Comparison of ENCODE assay signal across 8 mouse cellular contexts in the genomic region with DNA sequence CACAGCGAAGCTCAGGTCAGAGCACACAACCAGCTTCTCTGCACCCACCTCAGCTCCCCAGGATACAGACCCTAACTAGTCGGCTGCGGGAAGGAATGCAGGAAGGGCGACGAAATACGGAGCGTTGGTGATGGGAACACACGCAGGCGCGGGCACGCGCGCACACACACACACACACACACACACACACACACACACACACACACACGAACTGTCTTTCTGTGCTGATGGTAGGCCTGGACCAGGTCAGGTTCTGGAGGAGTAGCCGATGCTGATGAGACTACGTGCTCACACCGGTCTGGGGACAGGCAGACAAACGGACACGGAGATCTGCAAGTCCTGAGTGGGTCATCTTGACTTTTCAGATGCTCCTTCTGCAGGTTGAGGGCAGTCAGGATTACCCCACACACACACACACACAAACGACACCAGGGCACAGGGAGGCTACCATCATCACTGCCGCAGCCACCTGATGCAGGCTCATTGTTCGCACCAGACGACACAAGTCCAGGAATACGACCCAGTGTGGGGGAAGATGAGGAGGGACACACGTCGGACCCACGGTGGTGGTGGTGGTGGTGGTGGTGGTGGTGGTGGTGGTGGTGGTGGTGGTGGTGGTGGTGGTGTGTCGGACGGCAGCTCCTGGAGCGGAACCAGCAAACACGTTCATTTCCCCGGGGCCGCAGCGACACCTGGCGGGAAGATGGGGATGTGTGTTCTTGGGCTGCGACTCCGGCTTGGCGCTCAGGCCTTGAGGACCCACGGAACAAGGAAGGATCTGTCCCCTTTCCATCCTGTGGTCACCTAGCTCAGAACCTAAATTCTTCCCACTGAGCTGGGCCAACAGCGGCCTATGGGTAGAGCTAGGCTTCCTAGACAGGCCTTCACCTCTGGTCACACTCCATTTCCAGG. TPM values are rescaled to one million over a fixed set of nuclear protein-coding genes. Genes with fewer than 3 reads are reported as not detected.
A peak's percentile ranks its signal among the peaks of the same experiment; 100 is the strongest.
DNase-seq lines count a peak whose midpoint lies in the region; ATAC-seq and TF ChIP-seq lines count a peak whose summit lies in the region.
"Not testable (repeated sequence)": the region's sequence is repeated elsewhere in the genome, so short reads cannot be mapped to it uniquely, and the experiment has no call there.

A gene (minus strand): TSS at position 160 of the 912 bp plus-strand sequence.

- not testable (repeated sequence) for H3K9me3 ChIP-seq in CH12.LX (replicated peaks; ENCODE audit: low read length); forebrain, embryonic 15.5 days; liver, embryonic 15.5 days (replicated peaks); neural tube, embryonic 13.5 days

- intact Hi-C loops in heart, postnatal 10 days (cut with DNase I) = not testable (repeated sequence)

- TF ChIP-seq RAD21 in CH12.LX (IDR thresholded peaks at IDR 0.05; ENCODE audit: low read depth, low read length) = peak; percentile 50

- not testable (repeated sequence) for TF ChIP-seq POLR2A in CH12.LX (IDR thresholded peaks at IDR 0.05; ENCODE audit: low read depth, low read length); testis, adult 2 months (IDR thresholded peaks at IDR 0.05; ENCODE audit: control insufficient read depth, low read depth, low read length)

- not testable (repeated sequence) for H3K27ac ChIP-seq in CH12.LX (ENCODE audit: insufficient read depth, low read depth); forebrain, embryonic 15.5 days (replicated peaks); liver, embryonic 15.5 days (replicated peaks); neural tube, embryonic 13.5 days (replicated peaks); testis, adult 2 months (ENCODE audit: control insufficient read depth, insufficient read depth, low read depth, low read length)

- H3K4me1 ChIP-seq in CH12.LX (ENCODE audit: control insufficient read depth in 1 of 2, insufficient read depth in 2 of 2); forebrain, embryonic 15.5 days; liver, embryonic 15.5 days (replicated peaks); neural tube, embryonic 13.5 days (replicated peaks); testis, adult 2 months (ENCODE audit: control insufficient read depth, insufficient read depth, low read length): not testable (repeated sequence)

- not testable (repeated sequence) for H3K4me3 ChIP-seq in CH12.LX (replicated peaks in 1 of 3; ENCODE audit: low read depth in 2 of 3, low read length in 2 of 3, poor library complexity in 1 of 3); liver, embryonic 15.5 days (replicated peaks); testis, adult 2 months (ENCODE audit: control insufficient read depth, low read depth, low read length)
- peak within 1 kb of the TSS; percentile 23 for H3K4me3 ChIP-seq in forebrain, embryonic 15.5 days
- H3K4me3 ChIP-seq in neural tube, embryonic 13.5 days = peak within 1 kb of the TSS; percentile 27; the same call in 1 of the 2 replicates

- not testable (repeated sequence) for H3K9ac ChIP-seq in CH12.LX (ENCODE audit: insufficient read depth, low read depth); forebrain, embryonic 15.5 days (replicated peaks); liver, embryonic 15.5 days; neural tube, embryonic 13.5 days

- H3K36me3 ChIP-seq in CH12.LX (replicated peaks in 1 of 2; ENCODE audit: control insufficient read depth in 1 of 2, insufficient read depth in 1 of 2, low read length in 1 of 2); forebrain, embryonic 15.5 days; liver, embryonic 15.5 days (replicated peaks); neural tube, embryonic 13.5 days; testis, adult 2 months (ENCODE audit: control insufficient read depth, insufficient read depth, low read length): not testable (repeated sequence)

- TF ChIP-seq CTCF in CH12.LX (conservative IDR thresholded peaks at IDR 0.05 in 1 of 2, IDR thresholded peaks at IDR 0.05 in 1 of 2; ENCODE audit: low read depth in 2 of 2, low read length in 2 of 2) = peak in 1 of 2 experiments; percentile 63; a peak in 2 of 4 replicates
- peak; percentile 64; the same call in 1 of the 2 replicates for TF ChIP-seq CTCF in testis, adult 2 months (IDR thresholded peaks at IDR 0.05; ENCODE audit: control insufficient read depth, insufficient read depth, insufficient replicate concordance, low read depth, low read length)

- 16% methylated on average over 39 of the region's 40 CpGs for WGBS in forebrain, embryonic 15.5 days
- WGBS in liver, embryonic 15.5 days (ENCODE audit: insufficient replicate concordance) = 9% methylated on average over 29 of the region's 40 CpGs
- 24% methylated on average over 27 of the region's 40 CpGs for WGBS in neural tube, embryonic 13.5 days

- in situ Hi-C loops in CH12.LX (cut with MboI; ENCODE audit: low pct_ligation_motif_present, low pct_unique_long_range_greater_than_20kb, low sequenced_read_pairs) = not testable (repeated sequence)

- DNase-seq in CH12.LX (ENCODE audit: extremely low read depth) = not testable (repeated sequence)
- peak; percentile 86 for DNase-seq in cerebellum, adult 11-12 months
- DNase-seq in heart, postnatal 10 days = peak; percentile 85 to 90
- DNase-seq in kidney, postnatal 36 days = peak; percentile 78 to 91

- H3K79me2 ChIP-seq in CH12.LX (replicated peaks; ENCODE audit: control insufficient read depth, extremely low read depth, insufficient read depth, poor library complexity, severe bottlenecking) = not testable (repeated sequence)

- not testable (repeated sequence) for ATAC-seq in forebrain, embryonic 15.5 days (replicated peaks); liver, embryonic 15.5 days (ENCODE audit: insufficient read depth); neural tube, embryonic 13.5 days (ENCODE audit: low read depth)

- dilution Hi-C loops in CH12.LX (cut with MboI; ENCODE audit: extremely low pct_ligation_motif_present, extremely low pct_unique_long_range_greater_than_20kb, low sequenced_read_pairs) = not testable (repeated sequence)

- TF ChIP-seq EP300 in CH12.LX (IDR thresholded peaks at IDR 0.05; ENCODE audit: low read length) = not testable (repeated sequence)

- not testable (repeated sequence) for H3K27me3 ChIP-seq in CH12.LX (replicated peaks); forebrain, embryonic 15.5 days; neural tube, embryonic 13.5 days; testis, adult 2 months (ENCODE audit: control insufficient read depth, insufficient read depth, low read length)
- peaks cover 40% of the 10 kb centered on the region for H3K27me3 ChIP-seq in liver, embryonic 15.5 days

- not testable (repeated sequence) for H3K4me2 ChIP-seq in CH12.LX (ENCODE audit: insufficient read depth, low read depth, poor library complexity, severe bottlenecking)
- H3K4me2 ChIP-seq in forebrain, embryonic 15.5 days (replicated peaks) = peak within 1 kb of the TSS; percentile 38
- peak within 1 kb of the TSS; percentile 10; the same call in 1 of the 2 replicates for H3K4me2 ChIP-seq in liver, embryonic 15.5 days
- peak within 1 kb of the TSS; percentile 41 for H3K4me2 ChIP-seq in neural tube, embryonic 13.5 days

TF ChIP-seq in CH12.LX, 34 proteins besides CTCF, POLR2A, EP300 and RAD21:
- peak; percentile 61 for TF ChIP-seq SMC3 (IDR thresholded peaks at IDR 0.05; ENCODE audit: low read depth, low read length)

RNA-seq across cellular contexts. Expression of the gene that starts here (rescaled TPM):
- total RNA-seq in CH12.LX (2012; rRNA removed) (not detected in 2 replicates), CH12.LX (2014; rRNA removed) (not detected in 2 replicates)
- not detected in 2 replicates for polyA plus RNA-seq in CH12.LX (2012; ENCODE audit: insufficient read length, low read depth)
- 15.8 and 16.6 TPM in 2 replicates for polyA plus RNA-seq in forebrain, embryonic 15.5 days (2015; fragmentation: Nextera tagmentation; extraction: Ambion mirVana)
- total RNA-seq in heart, postnatal 10 days (2021) = 1 to 10 TPM; 3.3 to 7.5 TPM
- polyA plus RNA-seq in liver, embryonic 15.5 days (2015; fragmentation: Nextera tagmentation; extraction: Ambion mirVana) = 0.25 and 0.31 TPM in 2 replicates
- polyA plus RNA-seq in neural tube, embryonic 13.5 days (2015; fragmentation: Nextera tagmentation; extraction: Ambion mirVana) = 28.9 and 29.7 TPM in 2 replicates
- polyA plus RNA-seq in testis, adult 2 months (2012; rRNA removed) = 3.7 and 4.0 TPM in 2 replicates

Comparison
In these comparisons a context has a peak if more than half of its experiments do, and no peak if none do; other contexts are left out.
1. RNA of the gene that starts here (total RNA-seq): 3.3 to 7.5 TPM in heart, postnatal 10 days; not detected in CH12.LX; every median in the first group is over 4 times any median in the second.